Mouse (Mus musculus) lung, adult 2 months (tissue): Measurements from ENCODE around the gene Gxylt2.

Experiments used
- CTCF ChIP-seq: fragments of 200-500 bp; IDR thresholded peaks from 2 replicates; pipeline ENCODE4 v1.5.1; 2011; ENCODE audit warnings: mild to moderate bottlenecking, low read length, control low read depth; ENCODE audit not compliant: insufficient read depth
- POLR2A ChIP-seq: fragments of 200-500 bp; IDR thresholded peaks from 2 replicates; pipeline ENCODE4 v1.6.1; 2011; ENCODE audit warnings: low read depth, mild to moderate bottlenecking, control low read depth, low read length, borderline replicate concordance; ENCODE audit errors: extremely low read depth

GRCm38 (mm10) chr6:100833811-100834481, 129.4 kb downstream of the Gxylt2 start:
- no peak for TF ChIP-seq CTCF
- 0 out of 2 replicates have a peak, but pooled peaks have one; percentile 3 for TF ChIP-seq POLR2A
